Mouse (Mus musculus): ENCODE measurements around the gene Dtd1. TPM values are rescaled to one million over a fixed set of nuclear protein-coding genes. Genes with fewer than 3 reads are reported as not detected.
A peak's percentile ranks its signal among the peaks of the same experiment; 100 is the strongest.

Dtd1 gene
- polyA plus RNA-seq, 1 experiment from 2014 or later, result 137 TPM

GRCm38 (mm10) chr2:144617074-144617874 is 17.6 kb downstream of the Dtd1 start:
- Histone ChIP-seq H3K4me3 (replicated peaks) (no peak overlapping the region), H3K4me1 (no peaks in the 10 kb centered on the region), H3K4me2 (no peak overlapping the region), H3K27ac (replicated peaks) (no peak overlapping the region), H3K9ac (replicated peaks) (no peak overlapping the region), H3K36me3 (peaks cover 6% of the 10 kb centered on the region; the same call in 1 of the 2 replicates), H3K9me3 (replicated peaks) (0 out of 2 replicates have a peak, but pooled peaks cover 3% of the 10 kb centered on the region), H3K27me3 (replicated peaks) (no peaks in the 10 kb centered on the region)
- ATAC-seq (ENCODE audit: low FRiP score), result no peak
- 92% methylated on average over 16 of the region's 16 CpGs for whole genome bisulfite sequencing

- Histone ChIP-seq H3K27ac (replicated peaks) (no peak overlapping the region), H3K36me3 (peaks cover 17% of the 10 kb centered on the region), H3K4me1 (no peaks in the 10 kb centered on the region), H3K9me3 (replicated peaks) (no peaks in the 10 kb centered on the region), H3K9ac (replicated peaks) (no peak overlapping the region), H3K27me3 (replicated peaks) (no peaks in the 10 kb centered on the region), H3K4me3 (replicated peaks) (no peak overlapping the region), H3K4me2 (no peak overlapping the region)
- ATAC-seq (ENCODE audit: low FRiP score), result no peak
- 41% methylated on average over 6 of the region's 6 CpGs for WGBS
These were observed 21.8 kb downstream of the Dtd1 start for GRCm38 (mm10) chr2:144621491-144621890.

- peaks cover 10% of the 10 kb centered on the region for H3K4me1 ChIP-seq
- no peaks in the 10 kb centered on the region for H3K27me3 ChIP-seq (replicated peaks)
- H3K9me3 ChIP-seq (replicated peaks), result no peaks in the 10 kb centered on the region
- WGBS, result 84% methylated on average over 2 of the region's 2 CpGs
- H3K4me3 ChIP-seq (replicated peaks), result no peak overlapping the region
- H3K4me2 ChIP-seq, result no peak overlapping the region
- peaks cover 6% of the 10 kb centered on the region for H3K36me3 ChIP-seq
- H3K27ac ChIP-seq (replicated peaks), result no peak overlapping the region
- no peak for ATAC-seq (ENCODE audit: low FRiP score)
- H3K9ac ChIP-seq (replicated peaks), result no peak overlapping the region
These were observed 33.9 kb downstream of the Dtd1 start for GRCm38 (mm10) chr2:144633551-144633950.

- Histone ChIP-seq H3K4me3 (replicated peaks) (no peak overlapping the region), H3K27me3 (replicated peaks) (no peaks in the 10 kb centered on the region), H3K4me1 (peaks cover 10% of the 10 kb centered on the region), H3K4me2 (no peak overlapping the region), H3K27ac (replicated peaks) (peak overlapping the region; percentile 49), H3K36me3 (peaks cover 6% of the 10 kb centered on the region), H3K9ac (replicated peaks) (no peak overlapping the region), H3K9me3 (replicated peaks) (no peaks in the 10 kb centered on the region)
- ATAC-seq (ENCODE audit: low FRiP score), result peak; percentile 10; the same call in 1 of the 2 replicates
- 67% methylated on average over 5 of the region's 5 CpGs for WGBS
These were observed 34.5 kb downstream of the Dtd1 start for GRCm38 (mm10) chr2:144634231-144634630.

DNA sequence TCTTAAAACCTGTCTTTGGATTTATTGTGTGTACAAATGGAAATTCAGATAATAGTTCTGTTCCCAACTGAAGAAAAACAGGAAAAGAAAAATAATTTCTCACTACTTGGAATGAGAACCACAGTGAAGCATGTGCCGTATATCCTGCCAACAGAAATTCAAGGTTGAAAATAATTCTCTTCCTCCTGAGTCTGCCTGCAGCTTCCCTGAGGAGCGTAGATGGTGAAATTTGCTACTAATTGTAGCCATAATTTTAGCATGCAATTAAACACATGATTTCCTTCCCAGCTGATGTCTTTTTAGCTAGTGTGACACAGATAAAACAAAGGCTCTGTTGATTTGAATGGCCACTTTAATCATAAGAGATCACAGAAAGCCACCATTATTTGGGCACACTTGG is 35.0 kb downstream of the Dtd1 start:
- Histone ChIP-seq H3K36me3 (peaks cover 6% of the 10 kb centered on the region), H3K27me3 (replicated peaks) (no peaks in the 10 kb centered on the region), H3K4me1 (peaks cover 10% of the 10 kb centered on the region), H3K9ac (replicated peaks) (no peak overlapping the region), H3K9me3 (replicated peaks) (no peaks in the 10 kb centered on the region), H3K4me3 (replicated peaks) (no peak overlapping the region), H3K4me2 (no peak overlapping the region), H3K27ac (replicated peaks) (peak overlapping the region; percentile 70; the same call in 1 of the 2 replicates)
- ATAC-seq (ENCODE audit: low FRiP score), result peak; percentile 67
- WGBS, result 26% methylated on average over 2 of the region's 2 CpGs

DNA sequence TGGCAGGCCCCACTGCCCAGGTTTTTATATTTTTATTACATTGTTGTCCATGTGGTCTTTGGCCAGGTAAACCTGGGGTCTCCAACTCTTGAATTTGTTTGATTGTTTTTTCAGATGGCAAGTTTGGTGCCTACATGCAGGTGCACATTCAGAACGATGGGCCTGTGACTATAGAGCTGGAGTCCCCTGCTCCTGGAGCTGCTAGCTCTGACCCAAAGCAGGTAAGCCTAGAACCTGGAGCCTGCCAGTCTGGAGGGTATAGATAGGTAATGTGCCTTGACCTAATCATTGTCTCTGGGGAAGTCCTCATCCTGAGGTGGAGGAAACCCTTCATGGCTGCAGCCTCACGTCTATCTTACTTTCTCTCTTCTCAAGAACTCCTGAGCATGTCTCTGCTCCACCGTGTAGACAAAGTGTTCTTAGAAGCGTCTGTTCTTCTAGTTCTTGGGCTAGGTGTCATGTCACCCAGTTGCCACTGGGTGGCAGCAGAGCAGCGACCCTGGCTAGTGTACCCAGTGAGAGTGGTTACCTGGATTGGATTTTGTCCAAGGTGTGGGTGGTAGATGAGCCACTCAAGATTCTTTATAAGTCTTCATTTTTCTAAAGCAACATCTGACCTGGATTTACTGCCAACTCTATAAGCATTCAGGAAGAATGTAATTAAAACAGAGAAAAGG is 36.1 kb downstream of the Dtd1 start:
- Histone ChIP-seq H3K27ac (replicated peaks) (peak overlapping the region; percentile 70), H3K27me3 (replicated peaks) (no peaks in the 10 kb centered on the region), H3K9ac (replicated peaks) (no peak overlapping the region), H3K4me1 (peaks cover 10% of the 10 kb centered on the region), H3K4me3 (replicated peaks) (no peak overlapping the region), H3K9me3 (replicated peaks) (no peaks in the 10 kb centered on the region), H3K4me2 (no peak overlapping the region), H3K36me3 (peaks cover 6% of the 10 kb centered on the region)
- 21% methylated on average over 5 of the region's 5 CpGs for WGBS
- peak; percentile 69 for ATAC-seq (ENCODE audit: low FRiP score)

DNA sequence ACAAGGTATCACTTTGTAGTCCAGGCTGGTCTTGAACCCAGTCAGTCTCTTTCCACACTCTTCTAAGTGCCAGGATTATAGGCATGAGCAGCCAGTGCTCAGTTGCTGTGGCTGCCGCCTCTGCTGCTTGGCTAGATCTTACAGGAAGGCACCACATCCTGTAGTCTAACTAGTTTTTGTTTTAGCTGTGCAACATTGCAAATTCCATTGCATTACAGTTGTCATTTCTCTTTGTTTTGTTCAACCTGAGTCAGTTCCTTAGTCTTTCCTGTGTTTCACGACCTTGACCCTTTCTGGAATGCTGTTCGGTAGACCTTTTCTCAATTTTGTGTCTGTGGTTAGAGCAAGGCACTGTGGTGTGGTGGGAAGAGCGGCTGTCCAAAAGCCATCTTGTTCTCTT is 37.5 kb downstream of the Dtd1 start:
- ATAC-seq (ENCODE audit: low FRiP score), result no peak
- Histone ChIP-seq H3K4me2 (no peak overlapping the region), H3K36me3 (peaks cover 6% of the 10 kb centered on the region), H3K27me3 (replicated peaks) (no peaks in the 10 kb centered on the region), H3K9me3 (replicated peaks) (no peaks in the 10 kb centered on the region), H3K4me3 (replicated peaks) (no peak overlapping the region), H3K4me1 (peaks cover 10% of the 10 kb centered on the region), H3K9ac (replicated peaks) (no peak overlapping the region), H3K27ac (replicated peaks) (no peak overlapping the region)
- WGBS, result 84% methylated on average over 4 of the region's 4 CpGs

- Histone ChIP-seq H3K36me3 (no peaks in the 10 kb centered on the region), H3K9me3 (replicated peaks) (no peaks in the 10 kb centered on the region), H3K4me3 (replicated peaks) (no peak overlapping the region), H3K27me3 (replicated peaks) (no peaks in the 10 kb centered on the region), H3K4me2 (no peak overlapping the region), H3K4me1 (peaks cover 10% of the 10 kb centered on the region), H3K9ac (replicated peaks) (no peak overlapping the region), H3K27ac (replicated peaks) (no peak overlapping the region)
- 79% methylated on average over 12 of the region's 12 CpGs for WGBS
- no peak for ATAC-seq (ENCODE audit: low FRiP score)
These were observed 38.1 kb downstream of the Dtd1 start for GRCm38 (mm10) chr2:144637671-144638395.

- 64% methylated on average over 4 of the region's 4 CpGs for WGBS
- H3K4me2 ChIP-seq, result no peak overlapping the region
- no peaks in the 10 kb centered on the region for H3K9me3 ChIP-seq (replicated peaks)
- no peak; the same call in 1 of the 2 replicates for ATAC-seq (ENCODE audit: low FRiP score)
- no peak overlapping the region for H3K9ac ChIP-seq (replicated peaks)
- H3K4me1 ChIP-seq, result peaks cover 10% of the 10 kb centered on the region
- no peak overlapping the region for H3K27ac ChIP-seq (replicated peaks)
- no peaks in the 10 kb centered on the region for H3K36me3 ChIP-seq
- H3K27me3 ChIP-seq (replicated peaks), result no peaks in the 10 kb centered on the region
- H3K4me3 ChIP-seq (replicated peaks), result no peak overlapping the region
These were observed 39.0 kb downstream of the Dtd1 start for GRCm38 (mm10) chr2:144638719-144639118.

DNA sequence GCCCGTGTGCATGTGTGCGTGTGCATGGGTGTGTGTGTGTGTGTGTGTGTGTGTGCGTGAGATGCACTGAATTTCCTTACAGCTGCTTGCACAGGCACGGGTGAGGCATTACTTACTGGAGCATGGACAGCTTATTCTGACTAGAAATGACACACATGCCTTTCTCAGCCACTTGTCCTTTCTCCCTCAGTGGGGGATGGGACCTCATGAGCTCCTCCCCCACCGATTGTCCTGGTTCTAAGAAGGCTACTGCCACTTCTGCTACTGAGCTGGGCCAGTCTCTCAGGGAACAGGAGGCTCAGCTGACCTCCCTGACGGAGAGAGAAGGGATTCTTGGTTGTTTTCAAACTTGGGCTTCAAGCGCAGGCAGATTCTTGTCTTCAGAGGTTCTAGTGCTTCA is 40.4 kb downstream of the Dtd1 start:
- no peak overlapping the region for H3K4me3 ChIP-seq (replicated peaks)
- no peaks in the 10 kb centered on the region for H3K9me3 ChIP-seq (replicated peaks)
- H3K27ac ChIP-seq (replicated peaks), result no peak overlapping the region
- H3K36me3 ChIP-seq, result no peaks in the 10 kb centered on the region
- ATAC-seq (ENCODE audit: low FRiP score), result no peak
- 78% methylated on average over 7 of the region's 7 CpGs for WGBS
- no peak overlapping the region for H3K9ac ChIP-seq (replicated peaks)
- no peak overlapping the region for H3K4me2 ChIP-seq
- no peaks in the 10 kb centered on the region for H3K27me3 ChIP-seq (replicated peaks)
- peaks cover 4% of the 10 kb centered on the region for H3K4me1 ChIP-seq

DNA sequence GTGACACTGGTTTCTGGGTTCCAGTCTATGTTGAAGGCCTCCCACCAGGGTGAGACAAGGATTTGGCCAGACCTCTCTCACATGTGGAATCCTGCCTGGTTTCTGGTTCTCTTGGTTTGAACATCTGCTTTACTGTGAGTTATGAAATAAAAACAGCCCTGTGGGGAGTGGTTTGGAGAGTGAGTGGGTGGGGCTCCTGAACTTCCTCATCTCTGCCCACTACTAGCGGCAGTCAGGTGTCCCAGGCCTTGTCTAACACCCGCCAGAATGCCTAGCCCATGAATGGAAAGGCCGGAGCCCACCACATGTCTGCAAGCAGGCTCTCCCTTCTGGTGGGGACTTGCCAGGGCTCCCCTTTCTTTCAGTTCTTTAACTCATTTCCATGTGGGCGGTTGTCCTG is 42.3 kb downstream of the Dtd1 start:
- Histone ChIP-seq H3K4me1 (no peaks in the 10 kb centered on the region), H3K9me3 (replicated peaks) (no peaks in the 10 kb centered on the region), H3K36me3 (no peaks in the 10 kb centered on the region), H3K4me3 (replicated peaks) (no peak overlapping the region), H3K27ac (replicated peaks) (no peak overlapping the region), H3K4me2 (no peak overlapping the region), H3K9ac (replicated peaks) (no peak overlapping the region), H3K27me3 (replicated peaks) (no peaks in the 10 kb centered on the region)
- 86% methylated on average over 4 of the region's 4 CpGs for WGBS
- no peak for ATAC-seq (ENCODE audit: low FRiP score)

Data from neural tube, embryonic 15.5 days (tissue).